Mouse (Mus musculus) ES-E14 (cell line): ENCODE results near the gene Alkbh7.

Experiments
- CHD2 ChIP-seq: IDR thresholded peaks from 2 replicates; pipeline ENCODE4 v1.6.1; 2014; ENCODE audit warnings: mild to moderate bottlenecking, low read depth, low read length, inconsistent platforms
- HCFC1 ChIP-seq: IDR thresholded peaks from 2 replicates; pipeline ENCODE4 v1.6.1; 2012; ENCODE audit warnings: low read length, inconsistent platforms, borderline replicate concordance; ENCODE audit not compliant: insufficient read depth
- MAFK ChIP-seq: IDR thresholded peaks from 2 replicates; pipeline ENCODE4 v1.6.1; 2014; ENCODE audit warnings: mild to moderate bottlenecking, low read depth, low read length, inconsistent platforms; ENCODE audit not compliant: insufficient read depth
- ZC3H11A ChIP-seq: IDR thresholded peaks from 2 replicates; pipeline ENCODE4 v1.6.1; 2012; ENCODE audit warnings: low read depth, mild to moderate bottlenecking, inconsistent platforms, low read length, borderline replicate concordance
- ZNF384 ChIP-seq: IDR thresholded peaks from 2 replicates; pipeline ENCODE4 v1.6.1; 2012; ENCODE audit warnings: low read depth, low read length, inconsistent platforms

- TF ChIP-seq CHD2 (no peak), MAFK (no peak), HCFC1 (no peak), ZNF384 (no peak), ZC3H11A (no peak)
These were observed 21.7 kb upstream of the Alkbh7 start for GRCm38 (mm10) chr17:56975391-56975790.
